Mouse (Mus musculus) G1E (cell line): Measurements from ENCODE around the gene Dph2.

Experiments
- CTCF ChIP-seq: IDR thresholded peaks from 2 replicates; pipeline ENCODE4 v1.5.1; 2012; ENCODE audit warnings: low read depth, low read length, inconsistent platforms, mixed read lengths
- GATA1 ChIP-seq: IDR thresholded peaks from 2 replicates; pipeline ENCODE4 v1.6.1; 2012; ENCODE audit warnings: borderline replicate concordance, low read length, inconsistent platforms, mixed read lengths
- GATA2 ChIP-seq: IDR thresholded peaks from 2 replicates; pipeline ENCODE4 v1.6.1; 2012; ENCODE audit warnings: low read depth, low read length, inconsistent platforms, borderline replicate concordance
- POLR2AphosphoS5 ChIP-seq: IDR thresholded peaks from 2 replicates; pipeline ENCODE4 v1.6.1; 2012; ENCODE audit warnings: low read depth, low read length, inconsistent platforms; ENCODE audit not compliant: insufficient replicate concordance
- TAL1 ChIP-seq: conservative IDR thresholded peaks from 2 replicates; pipeline ENCODE4 v1.6.1; 2012; ENCODE audit warnings: low read depth, low read length, inconsistent platforms, mixed read lengths

DNA sequence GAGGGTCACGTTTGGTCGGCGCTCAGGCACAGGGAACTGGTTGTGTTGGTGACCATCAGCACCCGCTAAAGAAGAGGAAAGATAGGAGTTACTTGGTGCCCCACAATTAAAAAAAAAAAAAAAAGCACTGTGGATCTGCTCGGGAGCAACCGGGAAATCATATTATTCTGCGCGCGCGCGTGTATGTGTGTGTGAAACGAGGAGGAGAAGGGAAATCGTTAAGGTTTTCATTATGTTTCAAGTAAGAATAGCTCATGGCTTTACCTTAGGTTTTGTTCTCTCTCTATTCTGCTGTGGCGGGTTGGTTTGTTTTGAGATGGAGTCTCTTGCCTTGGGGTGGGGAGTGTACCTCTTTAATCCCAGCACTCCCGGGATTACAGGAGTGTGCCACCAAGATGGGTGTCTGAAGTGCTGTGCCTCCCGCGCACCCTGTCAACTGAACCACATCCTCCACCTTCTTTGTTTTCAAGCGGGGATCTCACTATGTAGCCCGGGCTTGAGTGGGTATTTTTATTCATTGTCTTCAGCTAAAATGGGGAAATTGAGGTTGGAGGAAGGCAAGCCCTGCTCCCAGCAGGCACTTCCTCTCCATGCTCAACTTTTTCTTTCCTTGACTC lies 23.8 kb upstream of the Dph2 start:
- TF ChIP-seq GATA1 (no peak), CTCF (no peak), POLR2AphosphoS5 (no peak), TAL1 (no peak), GATA2 (no peak)
